Mouse (Mus musculus) kidney, adult 9 months (tissue): ENCODE results near the gene Olfr1402.

Experiments used
- DNase-seq: peaks from one replicate; pipeline ENCODE4 v3.0.0; 2022

Gene Olfr1402

DNA sequence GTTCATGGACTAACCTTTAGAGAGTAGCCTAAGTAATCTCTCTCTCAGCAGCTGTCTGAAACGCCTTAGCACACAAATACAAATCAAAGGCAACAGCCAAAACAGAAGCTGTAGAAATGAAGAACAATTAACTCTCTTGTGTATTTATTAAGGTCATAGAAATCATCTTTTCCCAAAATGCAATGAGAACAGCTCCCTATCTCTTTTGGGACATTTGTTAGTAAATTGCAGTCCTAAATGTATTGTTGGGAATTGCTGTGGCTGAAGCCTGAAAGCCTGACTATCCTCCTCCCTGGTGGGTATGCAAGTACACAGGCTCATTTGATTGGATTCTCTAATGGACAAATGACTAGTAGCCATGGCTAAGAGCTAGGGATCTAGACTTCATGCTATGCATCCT lies at the start of gene Olfr1402:
Olfr1402 (minus strand) TSS at position 101 of the 400 bp plus-strand sequence.
- no peak for DNase-seq

DNA sequence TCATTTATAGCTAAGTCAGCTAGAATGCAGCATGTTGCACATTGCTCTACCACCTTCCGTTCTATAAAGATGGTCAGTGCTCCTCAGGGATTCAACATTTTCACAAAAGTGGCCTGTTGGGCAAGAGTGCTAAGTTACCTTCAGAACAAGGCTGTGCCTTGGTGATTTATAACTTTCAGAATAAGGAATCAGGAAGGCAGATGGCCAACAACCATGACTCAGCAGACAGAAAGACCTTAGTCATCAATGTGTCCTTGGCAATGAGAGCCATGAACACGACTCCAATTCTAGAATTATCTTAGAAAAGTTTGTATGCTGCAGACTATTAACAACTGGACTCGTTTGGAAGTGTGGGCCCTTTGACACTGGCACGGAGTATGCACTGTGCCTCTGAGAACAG lies 33.5 kb upstream of the Olfr1402 start:
- DNase-seq: no peak

DNA sequence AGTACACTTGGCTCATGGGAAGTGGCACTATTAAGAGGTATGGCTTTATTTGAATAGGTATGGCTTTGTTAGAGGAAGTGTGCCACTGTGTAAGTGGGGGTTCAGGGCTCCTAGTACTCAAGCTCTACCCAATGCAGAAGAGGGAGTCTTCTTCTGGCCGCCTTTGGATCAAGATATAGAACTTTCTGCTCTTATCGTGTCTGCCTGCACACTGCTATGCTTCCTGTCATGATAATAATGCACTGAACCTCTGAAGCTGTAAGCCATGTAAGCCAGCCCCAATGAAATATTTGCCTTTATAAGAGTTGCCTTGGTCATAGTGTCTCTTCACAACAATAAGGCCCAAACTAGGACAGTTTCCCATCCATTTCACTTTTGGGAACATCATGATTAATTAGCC lies 16.8 kb upstream of the Olfr1402 start:
- DNase-seq: no peak

DNA sequence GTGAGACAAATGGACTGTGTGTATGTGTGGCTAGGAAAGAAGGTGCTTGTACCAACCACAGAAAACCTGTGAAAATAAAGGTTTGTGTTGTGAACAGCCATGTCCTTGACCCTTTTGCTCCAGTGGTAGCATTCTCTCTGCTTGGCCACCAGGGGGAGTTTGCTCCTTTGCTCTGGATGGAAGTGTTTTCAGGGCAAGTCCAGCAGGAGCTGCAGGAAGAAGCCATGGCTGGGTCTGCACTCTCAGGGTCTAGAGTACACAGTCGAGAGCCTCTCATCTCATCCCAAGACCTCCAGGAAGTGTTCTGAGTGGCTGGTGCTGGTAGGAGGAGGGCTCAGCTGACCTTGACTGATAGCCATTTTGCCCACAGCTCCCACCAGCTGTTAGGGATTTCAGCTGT lies 27.5 kb downstream of the Olfr1402 start:
- peak; percentile 24 for DNase-seq

DNA sequence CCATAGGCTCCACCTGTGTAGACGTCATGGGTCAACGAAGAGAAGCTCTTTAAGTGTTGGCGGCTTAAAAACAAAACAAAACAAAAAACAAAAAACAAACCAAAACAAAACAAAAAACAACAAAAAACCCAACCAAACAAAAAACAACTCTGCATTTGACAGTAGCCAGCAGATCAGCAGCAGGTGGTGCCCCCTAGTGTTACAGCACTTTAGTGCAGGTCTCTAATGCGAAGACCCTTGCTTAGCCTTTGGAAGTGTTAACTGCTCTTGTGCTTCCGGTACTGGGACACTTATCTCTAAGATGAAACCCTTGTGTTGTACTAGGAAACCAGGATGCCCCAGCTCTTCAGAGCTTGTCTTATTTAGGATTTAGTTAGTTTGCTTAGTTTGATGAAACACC lies 28.7 kb downstream of the Olfr1402 start:
- DNase-seq: peak; percentile 19

DNA sequence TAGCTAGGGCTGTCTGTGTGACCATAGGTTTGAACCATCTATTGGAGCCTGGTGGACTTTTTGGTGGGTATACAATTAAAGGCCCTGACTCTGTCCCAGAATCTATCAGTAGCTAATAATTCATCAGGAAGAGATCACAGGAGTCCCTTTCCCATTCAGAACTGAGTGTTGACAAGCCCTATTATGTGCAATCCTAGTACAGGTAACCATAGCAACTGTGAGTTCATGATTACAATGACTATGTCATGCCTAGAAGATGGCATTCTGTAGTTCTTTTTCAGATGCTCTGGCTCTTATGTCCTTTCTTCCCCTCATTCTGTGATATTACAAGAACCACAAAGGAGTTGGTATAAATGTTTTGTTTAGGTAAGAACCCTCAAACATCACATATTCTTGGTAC lies 51.4 kb downstream of the Olfr1402 start:
- DNase-seq: no peak

DNA sequence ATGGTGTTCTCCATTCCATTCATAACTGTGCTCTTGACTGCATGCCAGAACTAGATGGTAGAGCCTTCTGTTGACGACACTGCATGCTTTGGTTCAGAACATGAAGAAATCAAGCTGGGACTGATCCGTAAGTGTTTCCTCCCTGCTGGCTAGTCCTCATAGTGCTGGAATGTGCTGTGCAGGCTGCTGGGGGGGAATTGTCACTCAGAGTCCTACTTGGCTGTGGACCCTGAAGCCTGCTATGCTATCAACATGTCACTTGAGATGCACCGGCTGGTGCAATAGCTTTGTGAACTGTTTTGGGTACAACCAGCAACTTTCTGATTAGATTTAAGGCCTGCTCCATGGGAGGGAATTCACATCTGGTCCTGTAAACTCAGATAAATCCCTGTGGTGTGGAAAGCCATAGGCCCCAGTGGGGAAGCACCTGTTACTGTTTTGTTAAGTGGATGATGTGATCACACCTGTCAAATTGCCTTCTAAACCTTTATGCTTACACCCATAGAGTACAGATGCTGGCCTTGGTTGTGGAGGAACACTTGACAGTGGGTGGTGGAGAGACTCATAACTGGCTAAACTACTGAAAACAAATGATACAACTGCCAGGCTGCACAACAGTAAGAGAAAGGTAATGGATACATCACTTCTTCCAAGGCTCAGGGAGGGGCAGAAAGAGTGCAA lies 58.3 kb downstream of the Olfr1402 start:
- DNase-seq: peak; percentile 47

DNA sequence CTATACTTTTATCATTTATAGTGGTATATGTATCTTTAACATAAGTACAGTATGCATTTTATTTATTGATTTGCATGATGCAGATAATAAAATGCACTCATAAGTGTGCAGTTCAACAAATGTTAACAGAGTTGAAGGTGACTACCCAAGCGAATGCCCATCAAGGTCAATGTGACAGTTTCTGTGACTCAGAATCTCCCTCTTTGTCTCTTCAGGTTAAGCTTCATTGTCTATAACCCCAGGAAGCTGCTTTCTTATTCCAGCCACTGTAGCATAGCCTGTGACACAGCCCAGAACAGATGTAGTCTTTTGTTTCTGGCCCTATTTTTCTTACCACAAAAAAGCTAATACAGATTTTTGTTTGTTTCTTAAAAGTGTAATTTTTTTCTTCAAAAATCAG lies 63.4 kb downstream of the Olfr1402 start:
- no peak for DNase-seq
